Mouse (Mus musculus) spleen, adult 2 months (tissue): ENCODE measurements around the gene Slc12a4.

Experiments
- CTCF ChIP-seq: fragments of 200-500 bp; IDR thresholded peaks from 2 replicates; pipeline ENCODE4 v1.5.1; 2011; ENCODE audit warnings: mild to moderate bottlenecking, inconsistent platforms; ENCODE audit not compliant: insufficient read depth, insufficient read length, insufficient replicate concordance; ENCODE audit errors: extremely low read depth
- POLR2A ChIP-seq: fragments of 200-500 bp; IDR thresholded peaks from 2 replicates; pipeline ENCODE4 v1.6.1; 2011; ENCODE audit warnings: low read depth, low read length, inconsistent platforms

GRCm38 (mm10) chr8:106006413-106006812 lies 40.5 kb upstream of the Slc12a4 start:
- TF ChIP-seq CTCF (no peak), POLR2A (no peak)
